Mouse (Mus musculus): Measurements from ENCODE around the gene Rnf180. TPM values are rescaled to one million over a fixed set of nuclear protein-coding genes. Genes with fewer than 3 reads are reported as not detected.

Gene Rnf180
- polyA plus RNA-seq, 1 experiment from 2014 or later: 7.0 TPM

- Histone ChIP-seq H3K27me3 (ENCODE audit: control insufficient read depth, insufficient read depth, low read length) (no peaks in the 10 kb centered on the region), H3K4me2 (ENCODE audit: low read depth) (no peak overlapping the region), H3K4me1 (ENCODE audit: control insufficient read depth, insufficient read depth, low read length) (no peaks in the 10 kb centered on the region), H3K9ac (ENCODE audit: low read length) (no peak overlapping the region), H3K36me3 (ENCODE audit: control insufficient read depth, insufficient read depth, low read length) (no peaks in the 10 kb centered on the region), H3K9me3 (ENCODE audit: control insufficient read depth, low read length) (no peaks in the 10 kb centered on the region), H3K4me3 (ENCODE audit: low read depth, low read length) (no peak overlapping the region), H3K27ac (ENCODE audit: low read depth, low read length) (no peak overlapping the region)
- WGBS: 85% methylated on average over 5 of the region's 5 CpGs
- no peak for DNase-seq (ENCODE audit: low spot score)
- ATAC-seq (ENCODE audit: insufficient read depth, low FRiP score, low TSS enrichment): no peak
Measured at GRCm38 (mm10) chr13:105180781-105181180, 113.8 kb downstream of the Rnf180 start.

GRCm38 (mm10) chr13:105165441-105165840, 129.2 kb downstream of the Rnf180 start:
- no peaks in the 10 kb centered on the region for H3K27me3 ChIP-seq (ENCODE audit: control insufficient read depth, insufficient read depth, low read length)
- 63% methylated on average over 6 of the region's 6 CpGs for WGBS
- no peak overlapping the region for H3K27ac ChIP-seq (ENCODE audit: low read depth, low read length)
- ATAC-seq (ENCODE audit: insufficient read depth, low FRiP score, low TSS enrichment) (no peak), DNase-seq (ENCODE audit: low spot score) (no peak)
- H3K4me3 ChIP-seq (ENCODE audit: low read depth, low read length): no peak overlapping the region
- H3K4me1 ChIP-seq (ENCODE audit: control insufficient read depth, insufficient read depth, low read length): no peaks in the 10 kb centered on the region
- no peaks in the 10 kb centered on the region for H3K9me3 ChIP-seq (ENCODE audit: control insufficient read depth, low read length)
- no peak overlapping the region for H3K9ac ChIP-seq (ENCODE audit: low read length)
- no peaks in the 10 kb centered on the region for H3K36me3 ChIP-seq (ENCODE audit: control insufficient read depth, insufficient read depth, low read length)
- no peak overlapping the region for H3K4me2 ChIP-seq (ENCODE audit: low read depth)

GRCm38 (mm10) chr13:105153955-105154354, 140.7 kb downstream of the Rnf180 start:
- no peak overlapping the region for H3K9ac ChIP-seq (ENCODE audit: low read length)
- no peak for DNase-seq (ENCODE audit: low spot score)

GRCm38 (mm10) chr13:105150006-105150405, 144.6 kb downstream of the Rnf180 start:
- no peak overlapping the region for H3K27ac ChIP-seq (ENCODE audit: low read depth, low read length)
- H3K4me3 ChIP-seq (ENCODE audit: low read depth, low read length): no peak overlapping the region
- H3K4me2 ChIP-seq (ENCODE audit: low read depth): no peak overlapping the region
- no peaks in the 10 kb centered on the region for H3K27me3 ChIP-seq (ENCODE audit: control insufficient read depth, insufficient read depth, low read length)
- no peaks in the 10 kb centered on the region for H3K9me3 ChIP-seq (ENCODE audit: control insufficient read depth, low read length)
- ATAC-seq (ENCODE audit: insufficient read depth, low FRiP score, low TSS enrichment): no peak
- H3K4me1 ChIP-seq (ENCODE audit: control insufficient read depth, insufficient read depth, low read length): no peaks in the 10 kb centered on the region
- no peak for DNase-seq (ENCODE audit: low spot score)
- 92% methylated on average over 3 of the region's 3 CpGs for WGBS
- no peak overlapping the region for H3K9ac ChIP-seq (ENCODE audit: low read length)
- no peaks in the 10 kb centered on the region for H3K36me3 ChIP-seq (ENCODE audit: control insufficient read depth, insufficient read depth, low read length)

More at GRCm38 (mm10) chr13:105153955-105154354, 140.7 kb downstream of the Rnf180 start:
- 57% methylated on average over 4 of the region's 4 CpGs for WGBS
- no peak overlapping the region for H3K27ac ChIP-seq (ENCODE audit: low read depth, low read length)
- no peak overlapping the region for H3K4me3 ChIP-seq (ENCODE audit: low read depth, low read length)
- H3K27me3 ChIP-seq (ENCODE audit: control insufficient read depth, insufficient read depth, low read length): no peaks in the 10 kb centered on the region
- no peaks in the 10 kb centered on the region for H3K9me3 ChIP-seq (ENCODE audit: control insufficient read depth, low read length)
- H3K4me2 ChIP-seq (ENCODE audit: low read depth): no peak overlapping the region
- no peaks in the 10 kb centered on the region for H3K4me1 ChIP-seq (ENCODE audit: control insufficient read depth, insufficient read depth, low read length)
- no peaks in the 10 kb centered on the region for H3K36me3 ChIP-seq (ENCODE audit: control insufficient read depth, insufficient read depth, low read length)
- ATAC-seq (ENCODE audit: insufficient read depth, low FRiP score, low TSS enrichment): no peak

GRCm38 (mm10) chr13:105147795-105148418, 146.7 kb downstream of the Rnf180 start:
- Histone ChIP-seq H3K9me3 (ENCODE audit: control insufficient read depth, low read length) (no peaks in the 10 kb centered on the region), H3K27me3 (ENCODE audit: control insufficient read depth, insufficient read depth, low read length) (no peaks in the 10 kb centered on the region), H3K4me2 (ENCODE audit: low read depth) (no peak overlapping the region), H3K4me1 (ENCODE audit: control insufficient read depth, insufficient read depth, low read length) (no peaks in the 10 kb centered on the region), H3K36me3 (ENCODE audit: control insufficient read depth, insufficient read depth, low read length) (no peaks in the 10 kb centered on the region), H3K4me3 (ENCODE audit: low read depth, low read length) (no peak overlapping the region), H3K27ac (ENCODE audit: low read depth, low read length) (no peak overlapping the region), H3K9ac (ENCODE audit: low read length) (no peak overlapping the region)
- DNase-seq (ENCODE audit: low spot score) (no peak), ATAC-seq (ENCODE audit: insufficient read depth, low FRiP score, low TSS enrichment) (no peak)
- 50% methylated on average over 4 of the region's 4 CpGs for WGBS

- no peak overlapping the region for H3K4me3 ChIP-seq (ENCODE audit: low read depth, low read length)
- H3K9ac ChIP-seq (ENCODE audit: low read length): no peak overlapping the region
- H3K27ac ChIP-seq (ENCODE audit: low read depth, low read length): no peak overlapping the region
- no peak overlapping the region for H3K4me2 ChIP-seq (ENCODE audit: low read depth)
- H3K9me3 ChIP-seq (ENCODE audit: control insufficient read depth, low read length): no peaks in the 10 kb centered on the region
- ATAC-seq (ENCODE audit: insufficient read depth, low FRiP score, low TSS enrichment) (no peak), DNase-seq (ENCODE audit: low spot score) (no peak)
- H3K4me1 ChIP-seq (ENCODE audit: control insufficient read depth, insufficient read depth, low read length): no peaks in the 10 kb centered on the region
- no peaks in the 10 kb centered on the region for H3K36me3 ChIP-seq (ENCODE audit: control insufficient read depth, insufficient read depth, low read length)
- 27% methylated on average over 1 of the region's 1 CpGs for WGBS
- no peaks in the 10 kb centered on the region for H3K27me3 ChIP-seq (ENCODE audit: control insufficient read depth, insufficient read depth, low read length)
Measured at GRCm38 (mm10) chr13:105146827-105147226, 147.8 kb downstream of the Rnf180 start.

- no peak overlapping the region for H3K4me3 ChIP-seq (ENCODE audit: low read depth, low read length)
- no peaks in the 10 kb centered on the region for H3K27me3 ChIP-seq (ENCODE audit: control insufficient read depth, insufficient read depth, low read length)
- 84% methylated on average over 4 of the region's 4 CpGs for WGBS
- no peaks in the 10 kb centered on the region for H3K36me3 ChIP-seq (ENCODE audit: control insufficient read depth, insufficient read depth, low read length)
- H3K9ac ChIP-seq (ENCODE audit: low read length): no peak overlapping the region
- ATAC-seq (ENCODE audit: insufficient read depth, low FRiP score, low TSS enrichment): no peak
- no peak for DNase-seq (ENCODE audit: low spot score)
- no peak overlapping the region for H3K4me2 ChIP-seq (ENCODE audit: low read depth)
- no peaks in the 10 kb centered on the region for H3K9me3 ChIP-seq (ENCODE audit: control insufficient read depth, low read length)
- no peak overlapping the region for H3K27ac ChIP-seq (ENCODE audit: low read depth, low read length)
- no peaks in the 10 kb centered on the region for H3K4me1 ChIP-seq (ENCODE audit: control insufficient read depth, insufficient read depth, low read length)
Measured at GRCm38 (mm10) chr13:105139881-105140280, 154.7 kb downstream of the Rnf180 start.

- ATAC-seq (ENCODE audit: insufficient read depth, low FRiP score, low TSS enrichment) (no peak), DNase-seq (ENCODE audit: low spot score) (no peak)
- H3K4me2 ChIP-seq (ENCODE audit: low read depth): no peak overlapping the region
- H3K4me1 ChIP-seq (ENCODE audit: control insufficient read depth, insufficient read depth, low read length): no peaks in the 10 kb centered on the region
- no peaks in the 10 kb centered on the region for H3K36me3 ChIP-seq (ENCODE audit: control insufficient read depth, insufficient read depth, low read length)
- WGBS: 80% methylated on average over 5 of the region's 5 CpGs
- no peaks in the 10 kb centered on the region for H3K9me3 ChIP-seq (ENCODE audit: control insufficient read depth, low read length)
- H3K27ac ChIP-seq (ENCODE audit: low read depth, low read length): no peak overlapping the region
- H3K27me3 ChIP-seq (ENCODE audit: control insufficient read depth, insufficient read depth, low read length): no peaks in the 10 kb centered on the region
- no peak overlapping the region for H3K4me3 ChIP-seq (ENCODE audit: low read depth, low read length)
- H3K9ac ChIP-seq (ENCODE audit: low read length): no peak overlapping the region
Measured at GRCm38 (mm10) chr13:105134397-105134796, 160.2 kb downstream of the Rnf180 start.

GRCm38 (mm10) chr13:105132776-105133175, 161.8 kb downstream of the Rnf180 start:
- DNase-seq (ENCODE audit: low spot score) (no peak), ATAC-seq (ENCODE audit: insufficient read depth, low FRiP score, low TSS enrichment) (no peak)
- 95% methylated on average over 2 of the region's 2 CpGs for WGBS
- H3K9ac ChIP-seq (ENCODE audit: low read length): no peak overlapping the region
- no peaks in the 10 kb centered on the region for H3K36me3 ChIP-seq (ENCODE audit: control insufficient read depth, insufficient read depth, low read length)
- H3K4me3 ChIP-seq (ENCODE audit: low read depth, low read length): no peak overlapping the region
- no peak overlapping the region for H3K4me2 ChIP-seq (ENCODE audit: low read depth)
- no peaks in the 10 kb centered on the region for H3K4me1 ChIP-seq (ENCODE audit: control insufficient read depth, insufficient read depth, low read length)
- H3K27me3 ChIP-seq (ENCODE audit: control insufficient read depth, insufficient read depth, low read length): no peaks in the 10 kb centered on the region
- no peaks in the 10 kb centered on the region for H3K9me3 ChIP-seq (ENCODE audit: control insufficient read depth, low read length)
- no peak overlapping the region for H3K27ac ChIP-seq (ENCODE audit: low read depth, low read length)
